24 mouse cellular contexts compared by ENCODE assay signal in genomic region chr2:132179371-132179770, GRCm38 (mm10).
"Had no signal": no experiment of that assay in that cellular context is flagged by ENCODE, and none has a peak within 500 bp of the region (broad histone marks: within the 10 kb centered on the region; RNA-seq: fewer than 3 reads in every experiment).

No protein-coding gene starts in this region.

- H3K4me3 ChIP-seq: intestine, embryonic 15.5 days; left cerebral cortex, adult 2 months; limb, embryonic 10.5 days; limb, embryonic 13.5 days; liver, embryonic 12.5 days; liver, embryonic 15.5 days; midbrain, embryonic 12.5 days; midbrain, embryonic 15.5 days; neural tube, embryonic 12.5 days; neural tube, embryonic 15.5 days; stomach, embryonic 15.5 days had no signal

- H3K36me3 ChIP-seq: intestine, embryonic 15.5 days; limb, embryonic 10.5 days; limb, embryonic 13.5 days; liver, embryonic 12.5 days; liver, embryonic 15.5 days; midbrain, embryonic 12.5 days; midbrain, embryonic 15.5 days; neural tube, embryonic 12.5 days; neural tube, embryonic 15.5 days; stomach, embryonic 15.5 days had no signal

- H3K27ac ChIP-seq: intestine, embryonic 15.5 days; kidney, postnatal 0 days; left cerebral cortex, adult 2 months; limb, embryonic 10.5 days; limb, embryonic 13.5 days; liver, embryonic 12.5 days; liver, embryonic 15.5 days; macrophage; midbrain, embryonic 12.5 days; midbrain, embryonic 15.5 days; neural tube, embryonic 12.5 days; neural tube, embryonic 15.5 days; stomach, embryonic 15.5 days had no signal

- H3K9ac ChIP-seq: intestine, embryonic 15.5 days; limb, embryonic 13.5 days; liver, embryonic 12.5 days; liver, embryonic 15.5 days; midbrain, embryonic 12.5 days; midbrain, embryonic 15.5 days; neural tube, embryonic 12.5 days; neural tube, embryonic 15.5 days; stomach, embryonic 15.5 days had no signal

- H3K4me1 ChIP-seq: intestine, embryonic 15.5 days; limb, embryonic 10.5 days; liver, embryonic 12.5 days; liver, embryonic 15.5 days; midbrain, embryonic 12.5 days; midbrain, embryonic 15.5 days; neural tube, embryonic 12.5 days; neural tube, embryonic 15.5 days; stomach, embryonic 15.5 days had no signal

- DNase-seq: kidney, adult 11 months; kidney, adult 9 months; kidney, postnatal 36 days; layer of hippocampus, adult 9-11 months; layer of hippocampus, postnatal 36 days; liver; lung, adult 18-20 months; retina, postnatal 1 day; right cerebral cortex, postnatal 25 days; spleen, adult 18-20 months; thymus, postnatal 25 days had no signal

- H3K27me3 ChIP-seq: intestine, embryonic 15.5 days; limb, embryonic 13.5 days; liver, embryonic 12.5 days; liver, embryonic 15.5 days; midbrain, embryonic 12.5 days; midbrain, embryonic 15.5 days; neural tube, embryonic 12.5 days; neural tube, embryonic 15.5 days; stomach, embryonic 15.5 days had no signal
